Mouse (Mus musculus) erythroblast, embryonic 14.5 days (primary cell): ENCODE measurements around the gene Wnt7b.

Experiments used
- GATA1 ChIP-seq: IDR thresholded peaks from 2 replicates; pipeline ENCODE4 v1.6.1; 2012; ENCODE audit warnings: low read length, inconsistent platforms, mixed read lengths
- TAL1 ChIP-seq: IDR thresholded peaks from 3 replicates; pipeline ENCODE4 v1.6.1; 2012; ENCODE audit warnings: low read length, inconsistent platforms, mixed read lengths

DNA sequence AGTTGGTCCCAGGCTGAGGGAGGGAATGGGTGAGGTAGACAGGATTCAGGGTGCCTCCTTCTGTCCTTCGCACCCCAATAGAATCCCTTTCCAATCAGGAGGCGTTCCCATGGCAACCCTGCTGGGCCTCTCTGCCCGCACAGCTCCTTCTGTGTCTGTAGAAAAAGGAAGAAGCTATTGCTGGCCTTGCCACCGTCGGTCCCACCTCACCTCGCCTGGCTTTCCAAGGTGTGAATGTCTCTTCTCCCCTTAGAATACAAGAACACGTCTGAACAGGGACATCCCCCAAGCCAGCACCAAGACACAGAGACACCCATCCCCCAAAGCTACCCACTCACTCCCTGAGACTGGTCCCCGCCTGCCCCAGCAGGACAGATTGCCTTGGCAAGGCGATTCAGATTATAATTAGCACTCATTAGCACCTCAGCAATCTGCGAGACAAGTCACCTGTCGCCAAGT is 88.1 kb downstream of the Wnt7b start:
- TF ChIP-seq GATA1: no peak
- no peak for TF ChIP-seq TAL1
